Mouse (Mus musculus) hindbrain, postnatal 0 days (tissue): ENCODE measurements around the gene Gm5617. TPM values are rescaled to one million over a fixed set of nuclear protein-coding genes. Genes with fewer than 3 reads are reported as not detected.
A peak's percentile ranks its signal among the peaks of the same experiment; 100 is the strongest.

ENCODE experiments used
- ATAC-seq: fragments of 200-750 bp; cut with Nextera tagmentation; 2 replicates; pipeline ENCODE4 v1.8.0; 2017; ENCODE audit warnings: mild to moderate bottlenecking, moderate TSS enrichment, moderate library complexity
- DNase-seq: peaks from one replicate; pipeline ENCODE4 v3.0.0-alpha.2; 2015; ENCODE audit warnings: low spot score
- H3K27ac ChIP-seq: fragments of 300-500 bp; sonication (generic); 2 replicates; pipeline ENCODE4 v1.5.1; 2014; ENCODE audit warnings: mild to moderate bottlenecking
- H3K27me3 ChIP-seq: fragments of 300-500 bp; sonication (generic); 2 replicates; pipeline ENCODE4 v1.6.1; 2014; ENCODE audit warnings: low read length, mixed read lengths; ENCODE audit not compliant: insufficient read depth
- H3K36me3 ChIP-seq: fragments of 300-500 bp; sonication (generic); 2 replicates; pipeline ENCODE4 v1.6.1; 2014; ENCODE audit warnings: low read length, mixed read lengths; ENCODE audit not compliant: insufficient read depth
- H3K4me1 ChIP-seq: fragments of 300-500 bp; sonication (generic); 2 replicates; pipeline ENCODE4 v1.6.1; 2014; ENCODE audit warnings: antibody characterized with exemption, low read length, mixed read lengths; ENCODE audit not compliant: insufficient read depth
- H3K4me2 ChIP-seq: fragments of 300-500 bp; sonication (generic); 2 replicates; pipeline ENCODE4 v1.6.1; 2014; ENCODE audit warnings: low read depth, mild to moderate bottlenecking, low read length, moderate library complexity, mixed read lengths
- H3K4me3 ChIP-seq: fragments of 300-500 bp; sonication (generic); 2 replicates; pipeline ENCODE4 v1.5.1; 2014; ENCODE audit warnings: low read length
- H3K9ac ChIP-seq: fragments of 300-500 bp; sonication (generic); replicated peaks from 2 replicates; pipeline ENCODE4 v1.6.1; 2014; ENCODE audit warnings: mild to moderate bottlenecking, low read length, moderate library complexity, mixed read lengths
- H3K9me3 ChIP-seq: fragments of 300-500 bp; sonication (generic); 2 replicates; pipeline ENCODE4 v1.6.1; 2016; ENCODE audit warnings: low read length, mixed read lengths
- CTCF ChIP-seq: IDR thresholded peaks from 2 replicates; pipeline ENCODE4 v1.5.1; 2016; ENCODE audit warnings: antibody characterized with exemption, control low read depth, low read depth
- WGBS: fragments of 180-500 bp; shearing (Covaris S2); extraction: QIAGEN DNeasy Blood & Tissue Kit; methylation state at CpG from one replicate; pipeline ENCODE4 v1.1.7; 2014; 5-methylcytosine and 5-hydroxymethylcytosine counted together
- polyA plus RNA-seq: library from polyadenylated mRNA; unstranded; fragments of >200 nt; fragmentation: Nextera tagmentation; extraction: Ambion mirVana; gene quantifications from 2 replicates; pipeline ENCODE4 v1.2.1, GENCODE M21; 2015
- total RNA-seq: library from RNA; depleted of rRNA; stranded (reverse); fragments of >200 nt; gene quantifications from 2 replicates; pipeline ENCODE4 v1.2.3, GENCODE M21; 2014

Gm5617 gene
- total and polyA plus RNA-seq, 2 experiments from 2014 or later = 16.2 to 30.8 TPM

DNA sequence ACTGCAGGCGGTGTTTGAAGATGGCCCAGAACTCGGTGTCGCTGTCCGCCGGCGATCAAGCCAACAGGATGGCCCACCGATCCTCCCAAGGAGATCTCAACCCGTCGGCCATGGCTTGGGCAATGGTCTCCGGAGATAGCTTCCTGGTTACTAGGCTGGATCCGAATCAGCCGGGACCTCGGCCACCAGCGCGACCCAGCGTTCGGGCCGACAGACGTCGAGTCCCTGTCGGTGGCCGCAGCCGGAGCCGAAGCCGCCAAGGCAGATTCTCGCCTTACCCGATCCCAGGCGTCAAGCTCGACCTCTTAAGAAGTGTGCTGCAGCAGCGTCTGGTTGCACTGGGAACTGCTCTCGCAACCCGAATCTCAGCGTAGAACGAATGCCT is 298 bp downstream of the Gm5617 start:
- peak; percentile 12 for TF ChIP-seq CTCF
- Histone ChIP-seq H3K4me1 (peaks cover 7% of the 10 kb centered on the region; the same call in 1 of the 2 replicates), H3K9me3 (no peaks in the 10 kb centered on the region), H3K9ac (peak overlapping the region; percentile 87), H3K27me3 (no peaks in the 10 kb centered on the region), H3K36me3 (peaks cover 15% of the 10 kb centered on the region), H3K4me2 (peak overlapping the region; percentile 76), H3K4me3 (peak overlapping the region; percentile 89), H3K27ac (peak overlapping the region; percentile 95)
- DNase-seq (peak; percentile 54), ATAC-seq (peak; percentile 78)
- 2% methylated on average over 34 of the region's 34 CpGs for WGBS

DNA sequence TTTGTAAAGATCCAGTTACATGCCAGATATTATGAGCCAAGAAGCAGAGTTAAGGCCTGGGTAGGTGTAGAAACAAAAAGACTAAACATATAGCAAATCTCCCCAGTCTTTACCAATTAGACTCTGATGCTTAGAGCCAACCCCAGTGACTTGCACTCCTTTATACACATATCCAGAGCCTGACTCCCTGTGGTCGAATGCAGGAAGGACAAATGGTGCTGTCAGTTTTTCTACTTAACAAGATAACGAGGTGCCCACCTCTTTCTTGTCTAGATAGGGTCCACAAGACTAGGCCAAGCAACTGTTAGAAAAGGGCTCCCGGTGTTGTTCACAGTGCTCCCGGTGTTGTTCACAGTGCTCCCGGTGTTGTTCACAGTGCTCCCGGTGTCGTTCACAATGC is 6.0 kb downstream of the Gm5617 start:
- H3K4me1 ChIP-seq = no peaks in the 10 kb centered on the region
- WGBS = 81% methylated on average over 7 of the region's 7 CpGs

DNA sequence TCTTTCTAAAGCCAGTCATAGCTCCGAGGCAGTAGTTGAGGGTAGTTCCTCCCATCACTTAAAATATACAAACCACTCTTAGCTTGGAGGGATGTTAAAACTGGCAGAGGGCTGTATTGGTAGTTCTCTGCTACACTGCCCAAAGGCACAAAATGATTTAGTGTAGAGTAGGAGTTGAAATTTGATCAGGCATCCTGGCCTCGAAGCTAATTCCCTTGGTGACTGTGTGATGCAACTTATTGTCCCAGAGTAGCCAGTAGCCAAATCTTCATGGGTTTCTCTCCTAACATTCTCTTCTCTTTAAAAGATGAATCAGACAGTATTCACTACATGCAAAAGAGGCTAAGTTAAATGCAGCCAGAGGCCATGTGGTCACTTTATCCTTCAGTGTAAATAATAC is 7.8 kb downstream of the Gm5617 start:
- Histone ChIP-seq H3K36me3 (no peaks in the 10 kb centered on the region), H3K4me2 (no peak overlapping the region), H3K9ac (no peak overlapping the region), H3K4me1 (no peaks in the 10 kb centered on the region), H3K27me3 (no peaks in the 10 kb centered on the region), H3K4me3 (no peak overlapping the region), H3K9me3 (no peaks in the 10 kb centered on the region), H3K27ac (no peak overlapping the region)
- ATAC-seq (no peak), DNase-seq (no peak)
- 83% methylated on average over 2 of the region's 2 CpGs for WGBS
- TF ChIP-seq CTCF = no peak

More for the DNA sequence above, 6.0 kb downstream of the Gm5617 start:
- no peak overlapping the region for H3K27ac ChIP-seq
- no peaks in the 10 kb centered on the region for H3K9me3 ChIP-seq
- ATAC-seq (no peak), DNase-seq (no peak)
- no peak overlapping the region for H3K4me2 ChIP-seq
- H3K36me3 ChIP-seq = no peaks in the 10 kb centered on the region
- no peaks in the 10 kb centered on the region for H3K27me3 ChIP-seq
- H3K4me3 ChIP-seq = no peak overlapping the region
- no peak for TF ChIP-seq CTCF
- no peak overlapping the region for H3K9ac ChIP-seq

DNA sequence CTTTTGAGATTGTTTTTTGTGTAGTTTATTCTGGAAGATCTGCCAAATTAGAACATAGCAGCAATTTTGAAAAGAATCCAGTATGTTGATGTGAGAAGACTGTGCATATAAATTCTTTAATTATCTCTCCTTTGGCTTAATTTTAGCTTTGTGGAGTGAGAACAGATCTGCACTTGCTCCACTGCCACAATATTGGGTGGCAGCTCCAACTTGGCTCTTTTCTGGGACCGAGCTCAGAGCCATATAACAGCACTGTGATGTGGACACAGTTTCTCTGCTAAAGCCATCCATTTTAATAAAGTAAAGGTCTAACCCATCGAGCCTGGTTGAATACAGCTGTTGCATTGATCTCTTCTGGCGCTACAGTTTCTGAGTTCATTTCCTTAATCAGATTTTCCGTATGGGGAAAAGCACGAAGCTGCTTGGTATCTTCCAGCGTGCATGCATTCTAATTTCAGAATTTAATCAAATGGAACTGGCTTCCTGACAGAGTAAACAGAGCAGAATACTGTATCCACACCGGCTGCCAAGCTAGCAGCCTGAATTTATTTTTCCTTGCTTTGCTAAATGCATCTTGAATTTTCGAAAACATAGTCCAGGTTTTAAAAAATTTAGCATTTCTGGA is 9.6 kb downstream of the Gm5617 start:
- no peak for ATAC-seq
- Histone ChIP-seq H3K27me3 (no peaks in the 10 kb centered on the region), H3K4me1 (no peaks in the 10 kb centered on the region), H3K36me3 (no peaks in the 10 kb centered on the region), H3K9me3 (no peaks in the 10 kb centered on the region), H3K27ac (peak overlapping the region; percentile 42; the same call in 1 of the 2 replicates), H3K9ac (no peak overlapping the region), H3K4me3 (no peak overlapping the region), H3K4me2 (no peak overlapping the region)
- 52% methylated on average over 8 of the region's 8 CpGs for WGBS
- TF ChIP-seq CTCF = no peak
- peak; percentile 31 for DNase-seq

DNA sequence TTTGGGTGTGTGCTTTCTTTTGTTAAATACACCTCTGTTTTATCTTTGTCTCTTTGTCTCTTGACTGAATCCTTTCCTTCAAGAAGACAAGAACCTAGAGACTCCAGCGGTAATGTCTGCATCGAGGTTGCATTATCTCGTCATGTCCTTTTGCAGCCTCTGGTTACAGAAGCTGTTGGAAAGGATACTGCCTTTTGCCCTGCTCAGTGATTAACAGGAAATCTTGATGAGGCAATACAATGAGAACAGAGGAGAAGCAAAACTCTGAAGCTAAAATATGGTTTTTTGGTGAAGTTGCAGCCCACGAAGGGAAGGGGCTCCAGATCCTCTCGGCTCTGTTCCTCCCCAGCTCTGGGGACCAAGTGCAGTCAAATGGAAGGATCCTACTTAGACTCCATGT is 14.9 kb downstream of the Gm5617 start:
- 90% methylated on average over 5 of the region's 5 CpGs for WGBS
- Histone ChIP-seq H3K4me3 (no peak overlapping the region), H3K27me3 (no peaks in the 10 kb centered on the region), H3K4me2 (no peak overlapping the region), H3K27ac (no peak overlapping the region), H3K4me1 (no peaks in the 10 kb centered on the region), H3K36me3 (no peaks in the 10 kb centered on the region), H3K9me3 (no peaks in the 10 kb centered on the region), H3K9ac (no peak overlapping the region)
- no peak for TF ChIP-seq CTCF
- ATAC-seq = no peak
- DNase-seq = no peak

DNA sequence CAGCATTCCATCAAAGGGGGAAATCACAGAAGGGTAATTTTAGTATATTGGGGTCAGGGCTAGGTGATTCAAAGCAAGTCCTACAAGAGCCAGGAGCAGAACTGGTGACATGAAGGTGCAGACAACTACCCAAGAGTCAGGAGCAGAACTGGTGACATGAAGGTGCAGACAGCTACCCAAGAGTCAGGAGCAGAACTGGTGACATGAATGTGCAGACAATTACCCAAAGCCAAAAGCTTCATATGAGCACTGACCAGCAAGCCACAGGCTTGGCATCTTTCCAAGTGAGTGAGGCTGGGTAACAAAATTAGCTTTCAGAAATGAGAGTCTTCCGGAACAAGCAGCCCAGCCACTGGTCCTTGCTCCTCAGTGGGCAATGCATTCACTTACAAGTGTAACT is 20.1 kb downstream of the Gm5617 start:
- H3K4me3 ChIP-seq = no peak overlapping the region
- WGBS = 50% methylated on average over 1 of the region's 1 CpGs
- DNase-seq = peak; percentile 25
- H3K9ac ChIP-seq = no peak overlapping the region
- H3K27me3 ChIP-seq = no peaks in the 10 kb centered on the region
- H3K36me3 ChIP-seq = no peaks in the 10 kb centered on the region
- TF ChIP-seq CTCF = no peak
- no peak overlapping the region for H3K4me2 ChIP-seq
- H3K4me1 ChIP-seq = no peaks in the 10 kb centered on the region
- no peak for ATAC-seq
- H3K27ac ChIP-seq = no peak overlapping the region
- H3K9me3 ChIP-seq = no peaks in the 10 kb centered on the region

DNA sequence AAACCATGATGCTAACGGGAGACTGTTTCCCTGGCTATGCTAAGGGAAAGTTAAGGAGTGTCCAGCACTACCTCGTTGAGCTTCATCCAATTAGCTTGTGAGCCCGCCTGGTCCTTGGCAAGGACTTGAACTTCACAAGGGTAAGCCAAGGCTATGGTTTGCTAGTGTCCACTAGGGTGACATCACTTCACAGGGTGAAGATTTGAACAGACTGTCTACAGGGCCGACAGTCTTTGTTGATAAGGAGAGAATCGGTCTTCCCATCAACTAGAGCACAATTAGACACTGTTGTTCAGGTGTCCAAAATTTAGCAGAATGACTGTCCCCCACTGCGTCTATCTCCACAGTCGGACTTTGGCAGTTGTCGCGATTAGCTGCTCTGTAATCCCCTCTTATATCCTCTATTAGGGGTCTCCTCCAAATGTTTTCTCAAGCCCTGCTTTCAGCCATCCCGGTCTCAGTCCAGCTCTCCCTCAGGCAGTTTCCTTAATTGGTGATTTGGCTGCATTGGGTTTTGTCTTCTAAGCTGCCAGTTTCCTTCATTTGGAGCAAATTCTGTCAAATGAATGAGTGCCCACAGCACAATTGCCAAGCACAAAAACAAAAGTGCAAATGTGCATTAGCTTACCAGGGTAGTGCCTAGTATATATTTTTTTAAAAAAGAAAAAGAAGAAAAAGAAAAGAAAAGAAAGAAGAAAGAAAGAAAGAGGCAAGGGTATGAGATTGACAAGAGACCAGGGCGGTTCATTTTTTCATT is 21.6 kb downstream of the Gm5617 start:
- H3K4me3 ChIP-seq = no peak overlapping the region
- ATAC-seq (no peak), DNase-seq (peak; percentile 42)

More for the DNA sequence above, 21.6 kb downstream of the Gm5617 start:
- Histone ChIP-seq H3K36me3 (no peaks in the 10 kb centered on the region), H3K4me2 (peak overlapping the region; percentile 29), H3K9me3 (no peaks in the 10 kb centered on the region), H3K9ac (no peak overlapping the region), H3K27me3 (no peaks in the 10 kb centered on the region), H3K4me1 (no peaks in the 10 kb centered on the region), H3K27ac (peak overlapping the region; percentile 8; the same call in 1 of the 2 replicates)
- TF ChIP-seq CTCF = no peak
- WGBS = 68% methylated on average over 11 of the region's 11 CpGs
